ENCODE assay signal across 17 mouse cellular contexts in genomic region chr9:15794408-15794807, GRCm38 (mm10).
"Had no signal": no experiment of that assay in that cellular context is flagged by ENCODE, and none has a peak within 500 bp of the region (broad histone marks: within the 10 kb centered on the region; RNA-seq: fewer than 3 reads in every experiment).

No protein-coding gene starts in this region.

- DNase-seq: kidney, adult 18-20 months; kidney, postnatal 25 days; layer of hippocampus, postnatal 36 days; liver; lung, adult 2 months; thymus, adult 18-20 months; thymus, postnatal 36 days had no signal

- H3K27me3 ChIP-seq: kidney, embryonic 15.5 days; limb, embryonic 13.5 days; liver, embryonic 12.5 days; liver, embryonic 15.5 days; midbrain, embryonic 12.5 days; neural tube, embryonic 13.5 days had no signal

- H3K4me2 ChIP-seq: kidney, embryonic 15.5 days; limb, embryonic 13.5 days; liver, embryonic 12.5 days; liver, embryonic 15.5 days; midbrain, embryonic 12.5 days; neural tube, embryonic 13.5 days had no signal

- ATAC-seq: liver, embryonic 12.5 days; midbrain, embryonic 16.5 days had no signal

- H3K27ac ChIP-seq: kidney, embryonic 15.5 days; left cerebral cortex, adult 2 months; limb, embryonic 13.5 days; liver, embryonic 12.5 days; liver, embryonic 15.5 days; macrophage; midbrain, embryonic 12.5 days; neural tube, embryonic 13.5 days had no signal

- H3K4me3 ChIP-seq: kidney, embryonic 15.5 days; left cerebral cortex, adult 2 months; limb, embryonic 13.5 days; liver, embryonic 12.5 days; liver, embryonic 15.5 days; midbrain, embryonic 12.5 days; myocyte; neural tube, embryonic 13.5 days had no signal

- H3K9me3 ChIP-seq: kidney, embryonic 15.5 days; limb, embryonic 13.5 days; liver, embryonic 12.5 days; liver, embryonic 15.5 days; midbrain, embryonic 12.5 days; neural tube, embryonic 13.5 days had no signal

- H3K9ac ChIP-seq: kidney, embryonic 15.5 days; limb, embryonic 13.5 days; liver, embryonic 12.5 days; liver, embryonic 15.5 days; midbrain, embryonic 12.5 days; neural tube, embryonic 13.5 days had no signal

- H3K36me3 ChIP-seq: kidney, embryonic 15.5 days; limb, embryonic 13.5 days; liver, embryonic 12.5 days; liver, embryonic 15.5 days; midbrain, embryonic 12.5 days; neural tube, embryonic 13.5 days had no signal

- H3K4me1 ChIP-seq: kidney, embryonic 15.5 days; limb, embryonic 13.5 days; liver, embryonic 12.5 days; liver, embryonic 15.5 days; midbrain, embryonic 12.5 days; neural tube, embryonic 13.5 days had no signal
